Mouse (Mus musculus): Measurements from ENCODE around the gene Col7a1. TPM values are rescaled to one million over a fixed set of nuclear protein-coding genes. Genes with fewer than 3 reads are reported as not detected.

Gene Col7a1
- polyA plus RNA-seq, 1 experiment from 2014 or later = 0.77 TPM

- H3K9ac ChIP-seq (ENCODE audit: low read depth, low read length) = no peak overlapping the region
- peaks cover 5% of the 10 kb centered on the region; the same call in 1 of the 2 replicates for H3K27me3 ChIP-seq (ENCODE audit: control insufficient read depth, insufficient read depth, low read length)
- no peak overlapping the region for H3K4me3 ChIP-seq (ENCODE audit: low read depth, low read length)
- H3K4me2 ChIP-seq = no peak overlapping the region
- 65% methylated on average over 6 of the region's 6 CpGs for WGBS (ENCODE audit: insufficient replicate concordance)
- H3K9me3 ChIP-seq (replicated peaks; ENCODE audit: control insufficient read depth, low read length) = no peaks in the 10 kb centered on the region
- H3K36me3 ChIP-seq (ENCODE audit: control insufficient read depth, insufficient read depth, low read length) = no peaks in the 10 kb centered on the region
- no peak for ATAC-seq (replicated peaks; ENCODE audit: insufficient number of reproducible peaks, low FRiP score, low TSS enrichment)
- no peaks in the 10 kb centered on the region for H3K4me1 ChIP-seq (ENCODE audit: control insufficient read depth, insufficient read depth, low read length)
- no peak overlapping the region for H3K27ac ChIP-seq (ENCODE audit: low read depth, low read length)
Observed at GRCm38 (mm10) chr9:108964338-108964737, 11.0 kb downstream of the Col7a1 start.

- Histone ChIP-seq H3K27ac (ENCODE audit: low read depth, low read length) (no peak overlapping the region), H3K4me3 (ENCODE audit: low read depth, low read length) (no peak overlapping the region), H3K27me3 (ENCODE audit: control insufficient read depth, insufficient read depth, low read length) (no peaks in the 10 kb centered on the region), H3K4me1 (ENCODE audit: control insufficient read depth, insufficient read depth, low read length) (no peaks in the 10 kb centered on the region), H3K9ac (ENCODE audit: low read depth, low read length) (no peak overlapping the region), H3K9me3 (replicated peaks; ENCODE audit: control insufficient read depth, low read length) (no peaks in the 10 kb centered on the region), H3K36me3 (ENCODE audit: control insufficient read depth, insufficient read depth, low read length) (no peaks in the 10 kb centered on the region), H3K4me2 (no peak overlapping the region)
- no peak for ATAC-seq (replicated peaks; ENCODE audit: insufficient number of reproducible peaks, low FRiP score, low TSS enrichment)
- 72% methylated on average over 8 of the region's 8 CpGs for WGBS (ENCODE audit: insufficient replicate concordance)
Observed at GRCm38 (mm10) chr9:108970623-108971022, 17.2 kb downstream of the Col7a1 start.

- Histone ChIP-seq H3K27me3 (ENCODE audit: control insufficient read depth, insufficient read depth, low read length) (no peaks in the 10 kb centered on the region), H3K4me3 (ENCODE audit: low read depth, low read length) (no peak overlapping the region), H3K4me2 (no peak overlapping the region), H3K9me3 (replicated peaks; ENCODE audit: control insufficient read depth, low read length) (no peaks in the 10 kb centered on the region), H3K9ac (ENCODE audit: low read depth, low read length) (no peak overlapping the region), H3K36me3 (ENCODE audit: control insufficient read depth, insufficient read depth, low read length) (no peaks in the 10 kb centered on the region), H3K4me1 (ENCODE audit: control insufficient read depth, insufficient read depth, low read length) (no peaks in the 10 kb centered on the region), H3K27ac (ENCODE audit: low read depth, low read length) (no peak overlapping the region)
- ATAC-seq (replicated peaks; ENCODE audit: insufficient number of reproducible peaks, low FRiP score, low TSS enrichment) = no peak
- 73% methylated on average over 9 of the region's 9 CpGs for WGBS (ENCODE audit: insufficient replicate concordance)
Observed at GRCm38 (mm10) chr9:108976483-108976882, 23.1 kb downstream of the Col7a1 start.

DNA sequence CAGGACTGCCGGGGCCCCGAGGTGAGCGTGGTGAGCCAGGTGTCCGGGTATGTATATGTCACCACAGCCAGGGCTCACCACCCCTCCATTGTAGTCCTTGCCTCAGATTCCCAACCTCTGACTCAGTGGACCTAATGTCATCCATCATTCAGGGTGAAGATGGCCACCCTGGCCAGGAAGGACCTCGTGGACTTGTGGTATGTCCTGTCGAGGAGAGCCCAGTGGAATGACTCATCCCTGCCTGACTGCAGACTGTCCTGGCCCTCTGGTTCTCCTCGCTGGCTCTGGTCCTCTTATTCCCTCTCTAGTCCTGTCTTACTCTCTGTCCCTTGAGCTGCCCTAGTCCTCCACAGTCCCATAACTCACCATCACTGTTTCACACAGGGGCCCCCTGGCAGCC is 24.6 kb downstream of the Col7a1 start:
- ATAC-seq (replicated peaks; ENCODE audit: insufficient number of reproducible peaks, low FRiP score, low TSS enrichment) = no peak
- H3K4me1 ChIP-seq (ENCODE audit: control insufficient read depth, insufficient read depth, low read length) = no peaks in the 10 kb centered on the region
- 71% methylated on average over 7 of the region's 7 CpGs for WGBS (ENCODE audit: insufficient replicate concordance)

DNA sequence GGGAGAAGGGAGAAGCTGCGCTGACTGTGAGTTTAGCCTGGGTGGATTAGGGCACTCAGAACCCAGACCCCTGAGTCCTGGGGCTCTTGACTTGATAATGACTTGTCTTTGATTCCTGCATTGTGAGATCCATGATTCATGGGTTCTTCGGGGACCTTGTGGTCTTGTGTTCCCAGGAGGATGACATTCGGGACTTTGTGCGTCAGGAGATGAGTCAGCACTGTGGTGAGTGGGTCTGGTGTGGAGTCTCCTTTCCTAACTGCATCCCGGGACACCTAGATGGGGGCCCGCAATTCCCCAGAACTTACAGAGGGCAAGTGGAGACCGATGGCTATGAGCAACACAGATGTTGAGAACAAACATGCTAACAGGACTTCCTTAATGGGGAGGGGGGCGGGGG is 29.1 kb downstream of the Col7a1 start:
- H3K4me1 ChIP-seq (ENCODE audit: control insufficient read depth, insufficient read depth, low read length) = no peaks in the 10 kb centered on the region
- H3K4me2 ChIP-seq = no peak overlapping the region
- H3K9ac ChIP-seq (ENCODE audit: low read depth, low read length) = no peak overlapping the region
- ATAC-seq (replicated peaks; ENCODE audit: insufficient number of reproducible peaks, low FRiP score, low TSS enrichment) = no peak
- no peaks in the 10 kb centered on the region for H3K9me3 ChIP-seq (replicated peaks; ENCODE audit: control insufficient read depth, low read length)
- no peaks in the 10 kb centered on the region for H3K36me3 ChIP-seq (ENCODE audit: control insufficient read depth, insufficient read depth, low read length)
- H3K27ac ChIP-seq (ENCODE audit: low read depth, low read length) = no peak overlapping the region
- no peak overlapping the region for H3K4me3 ChIP-seq (ENCODE audit: low read depth, low read length)
- 78% methylated on average over 8 of the region's 8 CpGs for WGBS (ENCODE audit: insufficient replicate concordance)
- H3K27me3 ChIP-seq (ENCODE audit: control insufficient read depth, insufficient read depth, low read length) = no peaks in the 10 kb centered on the region

More for the DNA sequence above, 24.6 kb downstream of the Col7a1 start:
- H3K27me3 ChIP-seq (ENCODE audit: control insufficient read depth, insufficient read depth, low read length) = no peaks in the 10 kb centered on the region
- no peak overlapping the region for H3K4me2 ChIP-seq
- no peaks in the 10 kb centered on the region for H3K9me3 ChIP-seq (replicated peaks; ENCODE audit: control insufficient read depth, low read length)
- no peak overlapping the region for H3K4me3 ChIP-seq (ENCODE audit: low read depth, low read length)
- no peaks in the 10 kb centered on the region for H3K36me3 ChIP-seq (ENCODE audit: control insufficient read depth, insufficient read depth, low read length)
- H3K9ac ChIP-seq (ENCODE audit: low read depth, low read length) = no peak overlapping the region
- no peak overlapping the region for H3K27ac ChIP-seq (ENCODE audit: low read depth, low read length)

- H3K4me1 ChIP-seq (ENCODE audit: control insufficient read depth, insufficient read depth, low read length) = peaks cover 4% of the 10 kb centered on the region
- H3K4me2 ChIP-seq = no peak overlapping the region
- H3K36me3 ChIP-seq (ENCODE audit: control insufficient read depth, insufficient read depth, low read length) = no peaks in the 10 kb centered on the region
- H3K4me3 ChIP-seq (ENCODE audit: low read depth, low read length) = no peak overlapping the region
- 63% methylated on average over 9 of the region's 9 CpGs for WGBS (ENCODE audit: insufficient replicate concordance)
- no peaks in the 10 kb centered on the region for H3K9me3 ChIP-seq (replicated peaks; ENCODE audit: control insufficient read depth, low read length)
- no peak overlapping the region for H3K9ac ChIP-seq (ENCODE audit: low read depth, low read length)
- H3K27me3 ChIP-seq (ENCODE audit: control insufficient read depth, insufficient read depth, low read length) = no peaks in the 10 kb centered on the region
- ATAC-seq (replicated peaks; ENCODE audit: insufficient number of reproducible peaks, low FRiP score, low TSS enrichment) = no peak
- no peak overlapping the region for H3K27ac ChIP-seq (ENCODE audit: low read depth, low read length)
Observed at GRCm38 (mm10) chr9:108983209-108983608, 29.8 kb downstream of the Col7a1 start.

DNA sequence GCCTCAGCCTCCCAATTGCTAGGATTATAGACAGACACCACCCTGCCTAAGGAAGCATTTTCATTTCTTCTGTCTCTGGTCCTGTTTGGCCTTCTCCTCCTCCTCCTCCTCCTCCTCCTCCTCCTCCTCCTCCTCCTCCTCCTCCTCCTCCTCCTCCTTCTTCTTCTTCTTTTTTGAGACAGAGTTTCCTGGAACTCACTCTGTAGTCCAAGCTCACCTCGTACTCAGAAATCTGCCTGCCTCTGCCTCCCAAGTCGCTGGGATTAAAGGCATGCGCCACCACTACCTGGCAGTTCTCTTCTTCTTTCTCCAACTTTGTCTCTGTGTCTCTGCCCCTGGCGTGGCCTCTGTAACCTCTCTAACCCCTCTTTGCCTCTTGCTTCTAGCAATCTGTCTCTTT is 32.3 kb downstream of the Col7a1 start, which contains the start of gene Ucn2:
Gene Ucn2, plus strand, starts transcription at position 301 of the 400 bp plus-strand sequence.
- Histone ChIP-seq H3K4me2 (no peak within 1 kb of the TSS), H3K36me3 (ENCODE audit: control insufficient read depth, insufficient read depth, low read length) (no peaks in the 10 kb centered on the region), H3K9me3 (replicated peaks; ENCODE audit: control insufficient read depth, low read length) (no peaks in the 10 kb centered on the region), H3K9ac (ENCODE audit: low read depth, low read length) (no peak within 1 kb of the TSS), H3K27ac (ENCODE audit: low read depth, low read length) (no peak within 1 kb of the TSS), H3K27me3 (ENCODE audit: control insufficient read depth, insufficient read depth, low read length) (no peaks in the 10 kb centered on the region), H3K4me1 (ENCODE audit: control insufficient read depth, insufficient read depth, low read length) (peaks cover 25% of the 10 kb centered on the region), H3K4me3 (ENCODE audit: low read depth, low read length) (no peak within 1 kb of the TSS)
- WGBS (ENCODE audit: insufficient replicate concordance) = 83% methylated on average over 3 of the region's 4 CpGs
- ATAC-seq (replicated peaks; ENCODE audit: insufficient number of reproducible peaks, low FRiP score, low TSS enrichment) = no peak

DNA sequence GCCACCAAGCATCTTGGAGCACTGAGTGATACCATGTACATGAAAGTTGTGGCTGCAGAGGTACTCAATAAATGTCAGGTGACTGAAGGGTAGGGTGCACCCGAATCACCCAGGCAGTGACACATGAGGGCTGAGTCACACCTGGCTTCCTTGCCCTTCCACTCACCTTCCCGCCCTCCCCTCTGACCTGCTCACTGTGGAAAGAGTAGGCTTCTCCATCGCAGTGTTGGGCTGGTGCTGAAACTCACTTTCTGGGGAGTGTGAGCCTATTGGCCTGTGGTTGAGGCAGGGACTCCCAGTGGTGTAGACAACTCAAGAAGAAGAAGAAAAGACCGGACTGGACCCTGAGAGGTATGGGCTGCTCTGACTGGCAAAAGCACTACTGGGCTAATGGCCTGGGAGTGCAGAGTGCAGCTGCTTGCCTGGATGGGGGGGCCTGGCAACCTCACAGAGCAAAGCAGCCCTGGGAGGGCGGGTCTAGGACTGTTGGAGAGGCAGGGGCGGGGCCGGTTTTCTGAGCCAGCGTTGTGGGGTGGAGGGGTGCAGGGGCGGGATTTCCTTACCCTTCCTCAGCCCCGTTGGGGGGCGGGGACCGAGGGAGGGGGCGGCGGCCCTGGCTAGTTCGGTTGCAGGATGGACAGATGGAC is 34.4 kb downstream of the Col7a1 start:
- no peak for ATAC-seq (replicated peaks; ENCODE audit: insufficient number of reproducible peaks, low FRiP score, low TSS enrichment)
- Histone ChIP-seq H3K4me2 (peak overlapping the region; percentile 25), H3K4me3 (ENCODE audit: low read depth, low read length) (no peak overlapping the region), H3K27ac (ENCODE audit: low read depth, low read length) (no peak overlapping the region), H3K36me3 (ENCODE audit: control insufficient read depth, insufficient read depth, low read length) (no peaks in the 10 kb centered on the region), H3K9me3 (replicated peaks; ENCODE audit: control insufficient read depth, low read length) (no peaks in the 10 kb centered on the region), H3K9ac (ENCODE audit: low read depth, low read length) (no peak overlapping the region), H3K4me1 (ENCODE audit: control insufficient read depth, insufficient read depth, low read length) (peaks cover 27% of the 10 kb centered on the region), H3K27me3 (ENCODE audit: control insufficient read depth, insufficient read depth, low read length) (no peaks in the 10 kb centered on the region)
- 18% methylated on average over 15 of the region's 15 CpGs for WGBS (ENCODE audit: insufficient replicate concordance)
